Mouse (Mus musculus): ENCODE results near the gene Il17c.

DNA sequence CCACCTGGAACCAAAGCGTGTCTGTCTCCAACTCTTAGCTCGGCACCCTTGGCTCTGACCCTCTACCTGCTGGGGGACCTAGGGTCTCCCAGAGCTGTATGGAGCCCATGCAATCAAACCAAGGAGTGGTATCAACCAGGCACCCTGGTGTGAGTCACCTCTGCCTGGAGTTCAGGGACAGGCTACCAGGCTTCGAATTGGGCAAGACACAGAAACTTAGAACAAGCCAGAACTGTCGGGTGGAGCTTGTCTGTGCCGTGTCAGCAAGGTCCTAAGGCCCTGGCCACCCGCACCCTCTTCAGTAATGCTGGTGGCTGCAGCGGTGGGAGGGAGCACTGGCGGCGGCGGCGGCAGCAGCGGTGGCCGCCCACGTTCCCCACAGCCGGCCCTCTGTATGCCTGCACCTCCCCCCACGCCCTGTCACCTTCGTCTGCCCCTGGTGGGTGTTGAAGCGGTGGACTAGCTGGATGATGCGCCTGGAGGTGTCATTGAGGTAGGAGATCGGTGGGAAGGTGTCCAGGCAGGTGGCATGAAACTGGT, 14.8 kb downstream of the Il17c start:
- TF ChIP-seq GATA1 (IDR thresholded peaks at IDR 0.05; ENCODE audit: low read length) (no peak), TAL1 (IDR thresholded peaks at IDR 0.05; ENCODE audit: low read length) (no peak)
